Mouse (Mus musculus) bone marrow macrophage, adult 2 months (primary cell): Measurements from ENCODE around the gene Taar7f. TPM values are rescaled to one million over a fixed set of nuclear protein-coding genes. Genes with fewer than 3 reads are reported as not detected.
"Not testable (repeated sequence)": the region's sequence is repeated elsewhere in the genome, so short reads cannot be mapped to it uniquely, and the experiment has no call there.

Experiments used
- H3K27ac ChIP-seq: 2 replicates; pipeline ENCODE4 v1.5.1; 2012; ENCODE audit warnings: low read depth, low read length; ENCODE audit not compliant: insufficient read depth
- H3K4me1 ChIP-seq: 2 replicates; pipeline ENCODE4 v1.6.1; 2012; ENCODE audit warnings: low read length; ENCODE audit not compliant: control insufficient read depth, insufficient read depth
- H3K4me3 ChIP-seq: 2 replicates; pipeline ENCODE4 v1.5.1; 2012; ENCODE audit warnings: mild to moderate bottlenecking, low read length, moderate library complexity; ENCODE audit not compliant: insufficient read depth
- CTCF ChIP-seq: IDR thresholded peaks from 2 replicates; pipeline ENCODE4 v1.5.1; 2012; ENCODE audit warnings: low read depth, mild to moderate bottlenecking, low read length, moderate library complexity
- POLR2A ChIP-seq: IDR thresholded peaks from 2 replicates; pipeline ENCODE4 v1.6.1; 2012; ENCODE audit warnings: mild to moderate bottlenecking, low read depth, low read length, borderline replicate concordance
- polyA plus RNA-seq: library from polyadenylated mRNA; stranded (reverse); fragments of >200 nt; gene quantifications from 2 replicates; pipeline ENCODE4 v1.2.4, GENCODE M21; 2012; ENCODE audit not compliant: missing spikeins, insufficient read depth, insufficient read length

Taar7f gene
- not detected in 2 replicates for polyA plus RNA-seq

DNA sequence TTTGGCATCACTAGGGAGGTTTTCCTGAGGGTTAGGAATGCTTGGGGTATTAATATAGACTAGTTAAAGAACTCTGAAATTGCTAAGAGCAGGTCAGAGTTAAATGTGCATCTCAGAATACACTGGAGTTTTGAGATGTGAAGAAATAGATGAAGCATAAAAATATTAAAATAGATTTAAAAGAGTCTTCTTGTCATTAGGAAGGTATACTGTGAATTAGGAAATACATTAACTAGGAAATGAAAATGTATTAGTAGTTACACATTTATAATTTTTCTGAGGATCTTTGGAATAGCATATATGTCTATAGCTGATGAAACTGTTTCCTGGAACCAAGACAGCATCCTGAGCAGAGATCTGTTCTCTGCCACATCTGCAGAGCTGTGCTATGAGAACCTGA, at the start of gene Taar7f:
Gene Taar7f, plus strand, starts transcription at position 301 of the 400 bp plus-strand sequence.
- Histone ChIP-seq H3K4me3 (no peak within 1 kb of the TSS), H3K27ac (no peak within 1 kb of the TSS), H3K4me1 (no peaks in the 10 kb centered on the region)
- TF ChIP-seq CTCF, result no peak
- TF ChIP-seq POLR2A, result no peak

DNA sequence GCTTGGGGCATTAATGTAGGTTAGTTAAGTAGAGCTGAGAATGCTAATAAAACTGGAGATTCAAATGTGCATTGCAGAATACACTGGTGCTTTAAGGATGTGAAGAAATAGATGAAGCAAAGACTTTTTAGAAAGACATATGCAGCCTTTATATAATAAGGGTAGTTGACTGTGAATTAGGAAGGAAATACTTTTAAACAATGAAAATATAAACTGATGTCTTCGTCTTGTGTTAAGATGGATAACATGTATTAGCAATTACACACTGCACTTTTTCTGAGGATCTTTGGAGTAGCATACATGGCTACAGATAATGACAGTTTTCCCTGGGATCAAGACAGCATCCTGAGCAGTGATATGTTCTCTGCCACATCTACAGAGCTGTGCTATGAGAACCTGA, 49.7 kb upstream of the Taar7f start, which contains the start of gene Taar7b:
Gene Taar7b, plus strand, starts transcription at position 301 of the 400 bp plus-strand sequence.
- Histone ChIP-seq H3K4me1 (no peaks in the 10 kb centered on the region), H3K4me3 (no peak within 1 kb of the TSS), H3K27ac (no peak within 1 kb of the TSS)
- TF ChIP-seq CTCF (no peak), POLR2A (no peak)

DNA sequence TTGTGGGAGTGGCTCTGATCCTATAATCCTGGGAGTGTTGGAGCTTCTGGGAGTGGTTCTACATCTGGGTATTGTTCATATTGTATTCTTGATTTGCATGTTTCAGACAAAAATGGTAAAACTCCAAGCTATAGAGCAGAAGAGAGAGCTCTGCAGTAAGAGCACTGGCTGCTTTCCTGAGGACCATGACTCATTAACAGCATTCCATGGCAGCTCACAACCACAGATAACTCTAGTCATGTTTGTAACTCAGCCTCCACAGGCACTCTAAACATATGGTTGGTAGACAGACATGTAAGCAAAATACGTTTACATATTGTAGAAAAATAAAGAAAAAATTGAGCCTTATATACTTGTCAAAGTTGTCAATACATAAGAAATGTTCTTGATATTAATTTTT, 42.9 kb upstream of the Taar7f start:
- Histone ChIP-seq H3K27ac (no peak overlapping the region), H3K4me1 (no peaks in the 10 kb centered on the region), H3K4me3 (no peak overlapping the region)
- TF ChIP-seq POLR2A (no peak), CTCF (no peak)

DNA sequence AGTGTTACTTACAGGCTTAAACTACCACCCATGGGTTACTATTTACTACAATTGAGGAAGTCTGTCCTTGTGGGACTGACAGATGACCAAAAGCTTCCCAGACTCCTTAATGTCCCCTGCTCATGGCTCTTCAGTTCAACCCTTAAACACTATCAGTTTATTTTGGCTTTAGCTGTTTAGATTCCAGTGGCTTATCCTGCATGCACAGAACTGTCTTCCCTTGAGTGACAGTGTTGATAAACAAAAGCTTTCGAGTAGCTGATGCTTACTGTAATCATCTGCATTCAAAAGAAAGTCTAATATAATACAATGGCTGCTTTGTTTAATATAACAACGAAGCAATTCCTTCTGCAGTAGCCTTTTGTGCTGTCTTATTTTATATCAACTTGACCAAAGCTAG, 42.3 kb upstream of the Taar7f start:
- Histone ChIP-seq H3K4me3 (no peak overlapping the region), H3K4me1 (no peaks in the 10 kb centered on the region), H3K27ac (no peak overlapping the region)
- no peak for TF ChIP-seq CTCF
- TF ChIP-seq POLR2A, result no peak

- Histone ChIP-seq H3K27ac (no peak overlapping the region), H3K4me3 (no peak overlapping the region), H3K4me1 (no peaks in the 10 kb centered on the region)
- TF ChIP-seq CTCF, result no peak
- no peak for TF ChIP-seq POLR2A
Observed at GRCm38 (mm10) chr10:24008143-24008542, 41.2 kb upstream of the Taar7f start.

GRCm38 (mm10) chr10:24026922-24027321, 22.4 kb upstream of the Taar7f start, which contains the start of gene Taar7d:
Gene Taar7d (plus strand): TSS chr10:24027222.
- no peaks in the 10 kb centered on the region for H3K4me1 ChIP-seq
- H3K27ac ChIP-seq, result no peak within 1 kb of the TSS
- TF ChIP-seq CTCF, result no peak
- TF ChIP-seq POLR2A, result no peak
- H3K4me3 ChIP-seq, result no peak within 1 kb of the TSS

DNA sequence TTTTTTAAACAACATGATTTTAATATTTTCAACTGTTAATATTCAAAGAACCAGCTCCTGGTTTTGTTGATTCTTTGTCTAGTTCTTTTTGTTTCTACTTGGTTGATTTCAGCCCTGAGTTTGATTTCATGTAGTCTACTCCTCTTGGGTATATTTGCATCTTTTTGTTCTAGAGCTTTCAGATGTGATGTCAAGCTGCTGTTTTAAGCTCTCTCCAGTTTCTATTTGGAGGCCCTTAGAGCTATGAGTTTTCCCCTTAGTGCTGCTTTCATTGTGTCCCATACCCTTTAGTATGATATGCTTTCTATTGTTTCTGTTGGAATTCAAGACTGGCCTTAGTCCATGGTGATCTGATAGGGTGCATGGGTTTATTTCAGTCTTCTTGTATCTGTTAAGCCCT, 18.0 kb upstream of the Taar7f start:
- no peaks in the 10 kb centered on the region for H3K4me1 ChIP-seq
- no peak overlapping the region for H3K27ac ChIP-seq
- no peak for TF ChIP-seq CTCF
- no peak for TF ChIP-seq POLR2A
- H3K4me3 ChIP-seq, result no peak overlapping the region

DNA sequence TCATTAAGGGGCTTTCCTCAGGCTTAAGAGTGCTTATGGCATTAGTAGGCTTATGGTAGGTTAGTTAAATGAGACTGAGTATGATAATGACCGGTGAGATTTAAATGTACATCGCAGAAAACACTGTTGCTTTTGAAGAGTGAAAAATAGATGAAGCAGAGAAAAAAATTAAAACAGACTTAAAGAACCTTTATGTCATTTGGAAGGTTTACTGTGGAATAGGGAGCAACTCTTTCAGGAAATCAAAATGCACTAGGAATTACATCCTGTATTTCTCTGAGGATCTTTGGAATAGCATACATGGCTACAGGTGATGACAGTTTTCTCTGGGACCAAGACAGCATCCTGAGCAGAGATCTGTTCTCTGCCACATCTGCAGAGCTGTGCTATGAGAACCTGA, 12.0 kb upstream of the Taar7f start, which contains the start of gene Taar7e:
Gene Taar7e, plus strand, starts transcription at position 301 of the 400 bp plus-strand sequence.
- H3K4me3 ChIP-seq, result no peak within 1 kb of the TSS
- H3K4me1 ChIP-seq, result peaks cover 4% of the 10 kb centered on the region
- TF ChIP-seq POLR2A, result no peak
- TF ChIP-seq CTCF, result no peak
- H3K27ac ChIP-seq, result no peak within 1 kb of the TSS

GRCm38 (mm10) chr10:24040120-24040869, 9.0 kb upstream of the Taar7f start:
- Histone ChIP-seq H3K4me1 (peaks cover 4% of the 10 kb centered on the region), H3K27ac (peak overlapping the region; percentile 35; the same call in 1 of the 2 replicates), H3K4me3 (no peak overlapping the region)
- no peak for TF ChIP-seq POLR2A
- TF ChIP-seq CTCF, result no peak

GRCm38 (mm10) chr10:24052039-24052438, 2.7 kb downstream of the Taar7f start:
- no peak for TF ChIP-seq CTCF
- TF ChIP-seq POLR2A, result no peak
- H3K4me1 ChIP-seq, result no peaks in the 10 kb centered on the region
- H3K4me3 ChIP-seq, result no peak overlapping the region
- no peak overlapping the region for H3K27ac ChIP-seq

DNA sequence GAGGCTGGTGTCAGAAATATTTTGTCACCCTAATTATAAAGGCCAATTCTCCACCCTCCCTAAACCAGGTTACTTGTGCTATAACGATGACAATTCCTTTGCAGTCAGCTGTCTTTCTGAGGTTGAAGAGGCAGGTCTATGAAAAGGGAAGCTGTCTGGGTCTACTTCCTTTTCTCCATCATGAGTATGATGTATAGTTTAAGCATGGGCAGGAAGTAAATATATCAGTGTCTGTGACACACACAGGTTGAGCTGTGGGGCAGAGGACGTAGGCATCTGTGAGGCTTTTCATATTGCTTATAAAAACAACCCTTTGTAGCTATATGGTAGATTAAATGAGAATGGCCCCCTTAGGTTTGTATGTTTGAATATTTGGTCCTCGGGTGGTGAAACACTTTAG, 9.7 kb downstream of the Taar7f start:
- Histone ChIP-seq H3K4me3 (no peak overlapping the region), H3K27ac (no peak overlapping the region), H3K4me1 (peaks cover 7% of the 10 kb centered on the region)
- TF ChIP-seq POLR2A (no peak), CTCF (no peak)

- H3K4me1 ChIP-seq, H3K27ac ChIP-seq: not testable (repeated sequence)
Observed at GRCm38 (mm10) chr10:24074751-24075150, 25.4 kb downstream of the Taar7f start.

GRCm38 (mm10) chr10:24076200-24076599, 26.9 kb downstream of the Taar7f start, which contains the start of gene Taar8a:
Gene Taar8a (plus strand): TSS chr10:24076500.
- not testable (repeated sequence) for H3K27ac ChIP-seq, H3K4me3 ChIP-seq, H3K4me1 ChIP-seq

More at GRCm38 (mm10) chr10:24074751-24075150, 25.4 kb downstream of the Taar7f start:
- not testable (repeated sequence) for H3K4me3 ChIP-seq
